31 mouse cellular contexts compared by ENCODE assay signal in genomic region chrX:22950406-22951256, GRCm38 (mm10).
A peak's percentile ranks its signal among the peaks of the same experiment; 100 is the strongest.
DNase-seq lines count a peak whose midpoint lies in the region; ATAC-seq and TF ChIP-seq lines count a peak whose summit lies in the region.
"Had no signal": no experiment of that assay in that cellular context is flagged by ENCODE, and none has a peak within 500 bp of the region (broad histone marks: within the 10 kb centered on the region; RNA-seq: fewer than 3 reads in every experiment).

No protein-coding gene starts in this region.

- H3K36me3 ChIP-seq in hindbrain, embryonic 12.5 days = no peaks in the 10 kb centered on the region
- H3K36me3 ChIP-seq in hindbrain, embryonic 14.5 days (replicated peaks; ENCODE audit: control insufficient read depth, insufficient read depth) = no peaks in the 10 kb centered on the region
- H3K36me3 ChIP-seq in forebrain, embryonic 12.5 days (replicated peaks) = no peaks in the 10 kb centered on the region
- H3K36me3 ChIP-seq in forebrain, postnatal 0 days (ENCODE audit: insufficient read depth) = no peaks in the 10 kb centered on the region
- H3K36me3 ChIP-seq: embryonic facial prominence, embryonic 10.5 days; embryonic facial prominence, embryonic 15.5 days; heart, embryonic 12.5 days; intestine, embryonic 15.5 days; limb, embryonic 12.5 days; liver, embryonic 15.5 days; stomach, embryonic 15.5 days had no signal

- no peaks in the 10 kb centered on the region for H3K27me3 ChIP-seq in hindbrain, embryonic 12.5 days
- H3K27me3 ChIP-seq in hindbrain, embryonic 14.5 days (ENCODE audit: control insufficient read depth, insufficient read depth, low read length) = no peaks in the 10 kb centered on the region
- H3K27me3 ChIP-seq in forebrain, embryonic 12.5 days = no peaks in the 10 kb centered on the region
- no peaks in the 10 kb centered on the region for H3K27me3 ChIP-seq in forebrain, postnatal 0 days (ENCODE audit: insufficient read depth, low read length)
- H3K27me3 ChIP-seq: embryonic facial prominence, embryonic 15.5 days; heart, embryonic 12.5 days; intestine, embryonic 15.5 days; limb, embryonic 12.5 days; liver, embryonic 15.5 days; stomach, embryonic 15.5 days had no signal

- H3K9ac ChIP-seq in hindbrain, embryonic 12.5 days = no peak overlapping the region
- no peak overlapping the region for H3K9ac ChIP-seq in hindbrain, embryonic 14.5 days
- H3K9ac ChIP-seq in forebrain, embryonic 12.5 days = no peak overlapping the region
- H3K9ac ChIP-seq in forebrain, postnatal 0 days = no peak overlapping the region
- H3K9ac ChIP-seq: embryonic facial prominence, embryonic 15.5 days; heart, embryonic 12.5 days; intestine, embryonic 15.5 days; limb, embryonic 12.5 days; liver, embryonic 15.5 days; lung, embryonic 14.5 days; stomach, embryonic 15.5 days had no signal

- no peak overlapping the region for H3K4me2 ChIP-seq in hindbrain, embryonic 12.5 days (replicated peaks)
- H3K4me2 ChIP-seq in hindbrain, embryonic 14.5 days (replicated peaks) = no peak overlapping the region
- no peak overlapping the region for H3K4me2 ChIP-seq in forebrain, embryonic 12.5 days
- no peak overlapping the region for H3K4me2 ChIP-seq in forebrain, postnatal 0 days (ENCODE audit: low read depth)
- H3K4me2 ChIP-seq: embryonic facial prominence, embryonic 15.5 days; heart, embryonic 12.5 days; intestine, embryonic 15.5 days; limb, embryonic 12.5 days; liver, embryonic 15.5 days; lung, embryonic 14.5 days; stomach, embryonic 15.5 days had no signal

- no peak overlapping the region for H3K27ac ChIP-seq in hindbrain, embryonic 12.5 days
- no peak overlapping the region for H3K27ac ChIP-seq in hindbrain, embryonic 14.5 days
- no peak overlapping the region for H3K27ac ChIP-seq in forebrain, embryonic 12.5 days
- no peak overlapping the region for H3K27ac ChIP-seq in forebrain, postnatal 0 days (ENCODE audit: low read depth, low read length)
- H3K27ac ChIP-seq: embryonic facial prominence, embryonic 10.5 days; embryonic facial prominence, embryonic 15.5 days; hindbrain, postnatal 0 days; intestine, embryonic 15.5 days; left cerebral cortex, adult 2 months; limb, embryonic 12.5 days; liver, embryonic 15.5 days; stomach, embryonic 15.5 days had no signal

- WGBS in hindbrain, embryonic 12.5 days = 36% methylated on average over 3 of the region's 3 CpGs
- WGBS in hindbrain, embryonic 14.5 days = 30% methylated on average over 3 of the region's 3 CpGs
- 27% methylated on average over 3 of the region's 3 CpGs for WGBS in forebrain, embryonic 12.5 days
- WGBS in forebrain, postnatal 0 days = 31% methylated on average over 3 of the region's 3 CpGs

- no peak for DNase-seq in hindbrain, embryonic 14.5 days (ENCODE audit: low spot score)
- DNase-seq in forebrain, postnatal 0 days = no peak
- DNase-seq in retina, embryonic 14.5 days (ENCODE audit: low spot score) = peak; percentile 5
- no peak for DNase-seq in layer of hippocampus, postnatal 25 days (ENCODE audit: extremely low spot score in 1 of 2, low spot score in 1 of 2)
- DNase-seq in cerebellum, adult 18-20 months = no peak
- DNase-seq in kidney, postnatal 36 days = no peak
- DNase-seq: adrenal gland, postnatal 14 days; cerebellum, adult 2 months; cerebellum, postnatal 14 days; gastrocnemius, postnatal 25 days; heart, adult 11 months; heart, postnatal 4 days; kidney, adult 9 months; kidney, postnatal 10 days; layer of hippocampus, adult 9-11 months; lung, embryonic 14.5 days; lung, postnatal 14 days; right cerebral cortex, postnatal 25 days; thymus, postnatal 14 days had no signal

- H3K4me1 ChIP-seq in hindbrain, embryonic 12.5 days = no peaks in the 10 kb centered on the region
- H3K4me1 ChIP-seq in hindbrain, embryonic 14.5 days (replicated peaks; ENCODE audit: control insufficient read depth, insufficient read depth, low read length) = no peaks in the 10 kb centered on the region
- H3K4me1 ChIP-seq in forebrain, embryonic 12.5 days = no peaks in the 10 kb centered on the region
- no peaks in the 10 kb centered on the region for H3K4me1 ChIP-seq in forebrain, postnatal 0 days (ENCODE audit: insufficient read depth)
- H3K4me1 ChIP-seq: embryonic facial prominence, embryonic 10.5 days; embryonic facial prominence, embryonic 15.5 days; heart, embryonic 12.5 days; intestine, embryonic 15.5 days; limb, embryonic 12.5 days; liver, embryonic 15.5 days; stomach, embryonic 15.5 days had no signal

- peak; percentile 56 for ATAC-seq in hindbrain, embryonic 12.5 days (ENCODE audit: low FRiP score)
- no peak for ATAC-seq in hindbrain, embryonic 14.5 days (ENCODE audit: low FRiP score)
- peak; percentile 36; the same call in 1 of the 2 replicates for ATAC-seq in forebrain, embryonic 12.5 days (ENCODE audit: low FRiP score)
- peak; percentile 38; the same call in 1 of the 2 replicates for ATAC-seq in forebrain, postnatal 0 days
- ATAC-seq: hindbrain, postnatal 0 days; intestine, embryonic 15.5 days had no signal

- no peaks in the 10 kb centered on the region for H3K9me3 ChIP-seq in hindbrain, embryonic 12.5 days (replicated peaks)
- no peaks in the 10 kb centered on the region for H3K9me3 ChIP-seq in hindbrain, embryonic 14.5 days (ENCODE audit: control insufficient read depth, low read length)
- H3K9me3 ChIP-seq in forebrain, embryonic 12.5 days = no peaks in the 10 kb centered on the region
- H3K9me3 ChIP-seq in forebrain, postnatal 0 days (ENCODE audit: low read length) = no peaks in the 10 kb centered on the region
- H3K9me3 ChIP-seq: embryonic facial prominence, embryonic 10.5 days; embryonic facial prominence, embryonic 15.5 days; heart, embryonic 12.5 days; intestine, embryonic 15.5 days; limb, embryonic 12.5 days; liver, embryonic 15.5 days; stomach, embryonic 15.5 days had no signal

- TF ChIP-seq CTCF in forebrain, postnatal 0 days (IDR thresholded peaks at IDR 0.05; ENCODE audit: low read depth) = no peak

- H3K4me3 ChIP-seq in hindbrain, embryonic 12.5 days = no peak overlapping the region
- no peak overlapping the region for H3K4me3 ChIP-seq in hindbrain, embryonic 14.5 days (replicated peaks; ENCODE audit: low read length)
- no peak overlapping the region for H3K4me3 ChIP-seq in forebrain, embryonic 12.5 days (replicated peaks)
- H3K4me3 ChIP-seq in forebrain, postnatal 0 days (ENCODE audit: low read depth, low read length) = no peak overlapping the region
- H3K4me3 ChIP-seq: embryonic facial prominence, embryonic 10.5 days; embryonic facial prominence, embryonic 15.5 days; heart, embryonic 12.5 days; intestine, embryonic 15.5 days; left cerebral cortex, adult 2 months; limb, embryonic 12.5 days; liver, embryonic 15.5 days; myocyte; stomach, embryonic 15.5 days had no signal
